Mouse (Mus musculus) gastrocnemius, postnatal 25 days (tissue): ENCODE measurements around the gene Brd3os. TPM values are rescaled to one million over a fixed set of nuclear protein-coding genes. Genes with fewer than 3 reads are reported as not detected.
A peak's percentile ranks its signal among the peaks of the same experiment; 100 is the strongest.

Experiments used
- DNase-seq: peaks from one replicate; pipeline ENCODE4 v3.0.0; 2022
- total RNA-seq, 2 experiments: library from RNA; stranded (reverse); gene quantifications; 1 replicate in 1 of 2; 2 replicates in 1 of 2; pipeline ENCODE4 v1.2.3; 2021

Gene Brd3os
- total RNA-seq, 2 experiments from 2014 or later, result 0.74 to 1.3 TPM

DNA sequence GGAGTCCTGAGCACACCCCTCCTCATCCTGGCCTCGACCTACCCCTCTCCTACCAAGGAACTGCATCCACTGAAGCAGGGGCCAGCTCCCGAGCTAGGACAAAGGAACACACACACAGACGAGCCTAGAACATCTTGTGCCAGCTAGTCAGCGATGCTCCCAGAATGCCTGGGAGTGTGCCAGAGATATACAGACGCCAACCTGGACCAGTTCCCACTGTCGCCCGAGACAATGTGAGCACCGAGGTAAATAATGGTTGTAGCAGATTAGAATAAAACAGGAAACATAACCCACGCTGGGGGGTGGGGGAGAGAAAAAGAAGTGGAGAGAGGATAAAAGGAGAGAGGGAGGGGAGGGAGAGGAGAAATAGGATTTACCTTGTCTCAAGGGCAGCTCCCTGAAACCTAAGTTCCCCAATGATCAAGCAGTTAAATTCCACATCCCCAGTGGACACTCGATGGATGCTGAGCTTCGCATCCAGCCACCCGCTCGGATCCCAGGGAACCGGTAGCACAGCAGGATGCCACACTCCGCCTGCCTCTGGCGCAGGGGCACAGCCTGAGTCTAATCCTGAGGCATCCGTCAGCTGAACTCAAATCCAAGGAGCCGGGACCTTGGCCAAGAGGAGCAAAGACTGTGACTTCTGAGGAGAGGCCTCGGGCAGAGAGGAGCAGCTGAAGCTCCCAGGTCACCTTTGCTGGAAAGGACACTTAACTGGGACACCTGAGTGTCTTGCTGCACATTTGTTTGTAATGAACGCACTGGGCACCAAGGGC, 20.6 kb upstream of the Brd3os start:
- DNase-seq, result no peak

DNA sequence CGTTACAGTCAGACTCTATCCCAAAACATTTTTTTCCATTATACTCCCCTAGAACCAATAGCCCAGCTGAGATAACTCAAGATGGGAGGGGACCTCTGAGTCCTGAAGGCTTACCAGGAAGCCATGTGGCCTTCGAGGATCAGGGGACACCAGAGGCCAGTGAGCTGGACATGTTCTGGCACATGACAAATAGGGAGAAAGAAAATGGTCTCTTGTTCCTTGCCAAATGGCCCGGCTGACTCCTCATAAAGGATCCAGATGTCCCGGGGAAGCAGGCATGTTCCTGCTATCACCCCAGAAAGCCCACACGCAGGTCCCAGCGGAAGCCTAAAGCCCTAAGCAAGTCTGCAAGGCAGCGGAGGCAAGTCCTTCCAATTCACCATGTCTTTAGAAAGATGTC, 18.5 kb upstream of the Brd3os start:
- no peak for DNase-seq

- no peak for DNase-seq
These were observed 16.9 kb upstream of the Brd3os start for GRCm38 (mm10) chr2:27425161-27425611.

DNA sequence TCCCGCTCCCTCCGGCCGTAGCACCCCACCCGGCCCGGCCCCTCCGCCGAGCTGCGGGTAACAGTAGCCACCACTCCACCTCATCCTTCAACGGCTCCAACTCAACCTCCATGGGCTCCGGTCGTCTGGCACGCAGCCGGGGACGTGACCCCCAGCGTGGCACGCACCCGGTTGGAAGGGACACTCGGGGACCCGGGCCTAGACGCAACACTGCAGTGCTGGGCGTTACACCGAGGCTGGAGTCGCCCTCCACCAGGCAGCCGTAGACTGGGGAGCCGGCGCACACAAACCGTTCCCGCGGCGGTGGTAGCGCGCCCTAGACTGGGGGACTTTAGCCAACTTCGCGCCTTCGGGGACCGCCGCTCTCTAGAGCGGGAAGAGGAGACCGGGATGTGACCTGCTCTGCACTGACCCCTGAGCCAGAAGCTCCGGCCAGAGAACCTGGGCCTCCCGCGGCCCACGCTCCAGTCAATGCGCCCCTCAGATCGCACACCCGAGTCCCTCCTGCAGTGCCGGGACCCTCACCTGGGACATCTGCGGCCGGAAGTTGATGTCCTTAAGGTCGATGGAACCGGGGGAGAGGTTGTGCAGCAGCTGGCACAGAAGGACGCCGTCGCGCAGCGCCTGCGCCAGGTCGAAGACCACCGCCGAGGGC, 16.2 kb upstream of the Brd3os start:
- peak; percentile 41 for DNase-seq

DNA sequence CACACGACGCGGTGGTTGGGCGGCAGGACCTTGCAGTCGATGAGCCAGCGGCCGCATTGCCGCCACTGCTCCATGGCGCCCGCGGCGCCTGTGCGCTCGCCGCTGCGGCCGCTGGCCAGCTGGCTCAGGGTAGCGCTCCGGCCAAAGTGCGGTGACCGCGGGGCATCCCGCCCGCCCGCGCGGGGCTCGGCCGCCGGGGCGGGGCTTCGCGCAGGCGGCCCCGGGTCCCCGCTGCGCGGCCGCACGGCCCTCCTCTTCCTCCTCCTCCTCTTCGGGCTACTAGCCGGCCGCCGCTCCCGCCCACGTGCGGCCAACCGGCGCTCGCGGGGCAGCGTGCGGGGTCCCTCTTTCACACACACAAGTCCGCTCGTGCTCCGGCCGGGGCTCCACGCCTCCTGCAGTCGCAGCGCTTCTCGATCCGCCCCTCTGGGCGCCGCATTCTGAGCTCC, 15.7 kb upstream of the Brd3os start:
- no peak for DNase-seq

- peak; percentile 96 for DNase-seq
These were observed 15.2 kb upstream of the Brd3os start, which contains the start of gene Vav2 for GRCm38 (mm10) chr2:27426855-27427457. Gene Vav2 (minus strand): TSS chr2:27427033.

DNA sequence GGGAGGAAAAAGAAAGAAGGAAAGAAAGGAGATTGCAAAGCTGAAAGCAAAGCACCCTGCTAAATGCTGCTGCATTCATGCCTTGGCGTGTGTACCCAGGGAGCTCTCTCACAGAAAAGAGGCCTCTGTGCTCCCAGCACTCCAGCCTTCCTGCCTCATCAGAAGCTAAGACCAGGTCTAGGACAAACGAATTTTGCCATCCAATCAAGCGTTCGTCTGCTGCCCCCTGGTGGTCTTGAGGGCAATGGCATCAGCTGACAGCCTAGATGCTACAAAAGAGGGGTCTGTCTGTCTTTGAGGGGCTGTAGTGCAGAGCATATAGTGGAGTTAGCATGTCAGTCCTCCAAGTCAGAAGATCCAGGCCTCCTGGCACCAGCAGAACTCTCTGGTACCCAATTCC, 14.1 kb upstream of the Brd3os start:
- peak; percentile 51 for DNase-seq

DNA sequence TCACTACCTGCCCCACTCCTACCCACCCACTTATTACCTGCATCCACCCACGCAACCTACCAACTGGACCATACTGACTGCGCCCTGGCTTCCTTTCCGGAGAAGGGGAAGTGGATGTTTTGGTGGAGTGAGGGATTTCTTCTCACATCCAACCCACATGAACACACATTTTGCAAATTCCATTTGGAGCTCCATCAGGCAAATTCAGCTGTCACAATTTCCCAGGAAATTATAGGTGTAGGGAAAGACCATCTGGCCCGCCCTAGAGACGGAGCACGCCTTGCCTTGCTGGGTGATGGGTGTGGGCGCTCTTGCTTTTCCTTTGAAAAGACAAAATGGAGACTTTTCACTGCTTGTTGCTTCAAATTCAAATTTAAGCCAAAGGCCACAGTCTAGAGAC, 11.5 kb upstream of the Brd3os start:
- DNase-seq, result no peak

DNA sequence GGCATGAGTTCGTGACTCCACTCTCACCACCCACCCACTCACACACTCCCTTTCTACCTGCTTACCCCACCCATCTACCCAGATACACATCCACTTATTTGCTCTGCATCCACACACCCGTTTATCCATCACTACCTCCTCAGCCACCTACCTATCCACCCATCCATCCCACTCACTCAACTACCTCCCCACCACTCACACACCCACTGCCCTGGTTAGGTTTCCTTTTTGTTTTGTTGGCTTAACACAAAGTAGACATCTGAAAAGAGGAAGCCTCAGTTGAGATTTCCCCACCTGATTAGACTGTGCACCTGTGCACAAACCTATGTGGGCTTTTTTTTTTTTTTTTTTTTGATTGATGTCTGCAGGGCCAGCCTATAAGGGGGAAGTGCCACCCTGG, 9.5 kb upstream of the Brd3os start:
- DNase-seq, result no peak

- DNase-seq, result no peak
These were observed 4.2 kb upstream of the Brd3os start for GRCm38 (mm10) chr2:27437876-27438275.

- no peak for DNase-seq
These were observed 3.8 kb upstream of the Brd3os start for GRCm38 (mm10) chr2:27438281-27438680.

GRCm38 (mm10) chr2:27442708-27443449, 755 bp downstream of the Brd3os start:
- DNase-seq, result no peak

DNA sequence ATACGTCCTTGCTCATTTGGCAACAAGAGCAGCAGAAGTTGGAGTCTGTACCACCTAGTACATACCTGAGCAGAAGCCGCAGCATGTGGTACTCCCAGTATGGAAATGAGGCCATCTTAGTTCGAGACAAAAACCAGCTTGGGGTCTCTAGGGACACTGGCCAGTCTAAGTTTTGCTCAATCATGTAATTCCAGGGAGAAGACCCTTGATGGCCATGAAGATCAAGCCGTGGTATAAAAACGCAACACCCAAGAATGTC, 1.3 kb downstream of the Brd3os start:
- DNase-seq, result no peak

GRCm38 (mm10) chr2:27445910-27446309, 3.8 kb downstream of the Brd3os start:
- DNase-seq, result no peak

DNA sequence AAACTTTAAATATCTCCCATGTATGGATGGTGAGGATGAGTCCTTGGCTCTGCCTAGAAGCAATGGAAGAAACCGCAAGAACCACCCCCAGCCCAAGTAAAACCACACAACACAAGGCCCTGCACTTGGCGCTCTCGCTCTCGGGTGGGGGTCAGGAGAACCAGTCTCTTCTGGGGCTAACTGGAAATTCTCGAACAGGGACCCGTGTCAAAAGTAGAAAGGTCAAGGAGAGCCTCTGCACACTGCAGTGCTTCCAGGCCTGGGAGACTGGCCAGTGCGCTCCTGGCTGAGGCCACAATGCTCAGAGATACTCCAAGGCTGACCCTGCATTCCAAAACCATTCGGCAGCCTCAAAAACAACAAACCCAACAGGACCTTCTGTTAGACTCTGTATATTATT, 4.7 kb downstream of the Brd3os start:
- no peak for DNase-seq

DNA sequence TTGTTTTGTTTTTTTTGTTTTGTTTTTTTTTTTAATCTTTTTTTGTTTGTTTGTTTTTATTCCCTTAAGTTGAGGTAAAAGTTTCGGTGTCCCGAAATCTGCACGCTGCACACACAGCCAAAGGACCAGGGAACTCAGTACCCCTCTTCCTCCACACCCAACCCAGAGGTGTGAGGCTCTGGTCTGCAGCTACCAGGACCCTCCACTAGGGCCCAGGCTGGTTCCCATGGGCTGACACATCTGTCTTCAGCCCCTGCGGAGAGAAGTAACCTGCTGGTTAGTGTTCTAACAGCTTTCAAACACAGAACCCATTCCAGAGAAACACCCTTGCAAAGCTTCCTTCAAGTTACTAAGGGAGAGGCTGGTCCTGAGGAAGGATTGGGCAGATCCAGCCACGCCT, 5.7 kb downstream of the Brd3os start:
- DNase-seq, result no peak

GRCm38 (mm10) chr2:27450226-27450625, 8.1 kb downstream of the Brd3os start:
- no peak for DNase-seq

DNA sequence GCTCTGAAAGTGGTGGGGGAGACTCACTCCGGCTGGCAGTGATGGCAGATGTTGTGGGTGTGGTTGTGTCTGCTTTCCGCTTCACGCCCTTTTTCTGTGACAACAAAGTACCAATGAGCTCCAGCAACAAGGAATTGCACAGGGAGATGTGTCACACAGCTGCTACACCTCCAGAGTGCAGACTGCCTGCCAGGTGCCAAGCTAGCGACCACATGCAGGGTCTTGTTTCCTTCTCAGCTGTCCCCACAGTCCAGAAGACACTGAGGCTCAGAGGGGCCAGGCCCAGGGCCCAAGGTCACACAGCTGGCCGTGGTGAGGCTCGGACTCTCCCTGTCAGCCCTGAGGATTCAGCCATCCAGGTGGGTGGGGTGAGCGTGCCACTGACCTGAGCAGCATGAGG, 17.6 kb downstream of the Brd3os start:
- no peak for DNase-seq

DNA sequence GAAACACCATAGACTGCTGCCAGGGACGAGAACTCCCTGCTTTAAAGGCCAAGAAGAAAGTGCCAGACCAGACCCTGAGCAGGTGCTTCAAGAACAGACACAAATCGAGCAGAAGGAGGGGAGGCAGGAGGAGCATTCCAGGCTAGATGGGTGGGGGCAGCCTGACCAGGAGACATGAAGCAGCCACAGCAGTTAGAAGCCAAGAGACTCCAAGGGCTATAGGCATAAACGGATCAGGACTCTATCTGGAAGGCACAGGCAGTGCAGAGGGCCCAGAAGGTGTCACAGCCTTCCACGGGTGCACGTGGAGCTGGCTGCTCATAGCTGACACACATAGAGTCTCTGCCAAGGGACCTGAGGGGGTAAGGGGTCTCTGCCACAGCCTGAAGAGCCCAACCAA, 18.0 kb downstream of the Brd3os start:
- no peak for DNase-seq

DNA sequence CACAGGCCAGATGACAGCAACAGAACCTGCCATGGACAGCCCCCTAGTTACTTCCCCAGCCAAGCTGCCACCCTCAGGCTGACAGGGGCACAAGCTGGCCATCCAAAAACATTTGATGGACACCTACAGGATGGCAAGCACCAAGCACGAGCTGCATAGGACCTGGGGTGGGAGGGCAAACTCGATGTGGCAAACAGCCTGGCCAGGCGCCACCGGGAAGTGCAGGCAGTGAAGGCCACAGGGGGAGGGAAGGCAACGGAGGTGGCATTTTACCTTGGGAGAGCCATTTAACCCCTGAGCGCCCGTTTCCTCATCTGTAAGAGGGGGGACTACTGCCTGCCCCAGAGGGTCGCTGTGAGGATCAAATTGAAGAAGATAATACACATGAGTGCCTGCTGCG, 18.5 kb downstream of the Brd3os start:
- no peak for DNase-seq

GRCm38 (mm10) chr2:27461881-27462660, 19.9 kb downstream of the Brd3os start:
- no peak for DNase-seq

GRCm38 (mm10) chr2:27462901-27463300, 20.8 kb downstream of the Brd3os start:
- DNase-seq, result no peak
